Mouse (Mus musculus): ENCODE results near the gene Cenpi.

GRCm38 (mm10) chrX:134296737-134297136 lies 11.1 kb upstream of the Cenpi start:
- TF ChIP-seq CTCF (IDR thresholded peaks at IDR 0.05; ENCODE audit: low read depth) (no peak), EP300 (IDR thresholded peaks at IDR 0.05; ENCODE audit: low read depth) (no peak)

Measured in heart, postnatal 0 days (tissue).